Mouse (Mus musculus): ENCODE measurements around the gene Gng7. TPM values are rescaled to one million over a fixed set of nuclear protein-coding genes. Genes with fewer than 3 reads are reported as not detected.

Gng7 gene
- polyA plus RNA-seq, 1 experiment from 2014 or later: 1.1 TPM

- Histone ChIP-seq H3K36me3 (no peaks in the 10 kb centered on the region), H3K27ac (no peak overlapping the region), H3K4me2 (no peak overlapping the region), H3K4me3 (no peak overlapping the region), H3K9ac (no peak overlapping the region), H3K4me1 (replicated peaks) (peaks cover 14% of the 10 kb centered on the region), H3K9me3 (replicated peaks) (no peaks in the 10 kb centered on the region), H3K27me3 (peaks cover 27% of the 10 kb centered on the region)
- WGBS: 50% methylated on average over 7 of the region's 7 CpGs
- no peak for ATAC-seq (replicated peaks; ENCODE audit: insufficient number of reproducible peaks, insufficient read depth, low FRiP score, low read depth)
These were observed 33.1 kb downstream of the Gng7 start for GRCm38 (mm10) chr10:80981564-80982112.

DNA sequence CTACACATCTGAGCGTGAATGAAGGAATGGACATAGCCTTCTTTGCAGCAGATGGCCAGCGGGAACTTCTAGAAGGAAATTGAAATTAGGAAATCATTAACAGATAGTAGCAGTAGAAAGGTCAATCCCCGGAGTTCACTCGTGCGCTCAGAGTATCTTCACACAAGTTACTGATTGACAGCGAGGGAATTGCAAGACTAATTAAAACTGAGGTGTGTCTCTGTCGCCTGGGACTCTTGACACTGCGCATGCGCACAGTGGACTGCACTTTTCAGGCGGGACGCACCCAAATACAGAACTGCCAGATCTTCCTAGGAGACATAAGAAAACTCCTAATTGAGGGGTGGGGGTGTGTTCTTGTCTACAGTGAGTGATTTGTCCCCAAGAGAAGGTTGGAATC is 39.3 kb downstream of the Gng7 start:
- 90% methylated on average over 11 of the region's 11 CpGs for WGBS
- no peak for ATAC-seq (replicated peaks; ENCODE audit: insufficient number of reproducible peaks, insufficient read depth, low FRiP score, low read depth)
- Histone ChIP-seq H3K9me3 (replicated peaks) (no peaks in the 10 kb centered on the region), H3K27me3 (no peaks in the 10 kb centered on the region), H3K9ac (no peak overlapping the region), H3K36me3 (no peaks in the 10 kb centered on the region), H3K27ac (no peak overlapping the region), H3K4me2 (no peak overlapping the region), H3K4me1 (replicated peaks) (peaks cover 25% of the 10 kb centered on the region), H3K4me3 (no peak overlapping the region)

DNA sequence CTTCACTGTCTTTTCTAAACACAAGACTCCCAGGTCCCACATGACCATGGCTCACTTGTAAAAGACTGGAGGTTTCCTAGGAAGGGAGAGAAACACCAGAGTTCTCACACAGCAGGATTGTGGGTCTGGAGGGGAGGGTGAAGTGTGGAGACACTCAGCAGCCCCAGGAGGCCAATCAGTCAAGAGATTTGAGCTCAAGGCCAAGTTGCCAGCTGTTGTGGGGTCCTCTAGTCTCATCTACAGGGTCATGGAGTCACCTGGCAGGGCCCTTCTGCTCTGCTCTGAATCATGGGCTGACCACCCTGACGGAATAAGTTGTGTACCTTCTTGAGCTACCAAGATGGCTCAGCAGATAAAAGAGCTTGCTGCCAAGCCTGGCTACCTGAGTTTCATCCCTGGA is 41.0 kb downstream of the Gng7 start:
- Histone ChIP-seq H3K27ac (no peak overlapping the region), H3K4me1 (replicated peaks) (peaks cover 25% of the 10 kb centered on the region), H3K9me3 (replicated peaks) (no peaks in the 10 kb centered on the region), H3K27me3 (no peaks in the 10 kb centered on the region), H3K4me2 (no peak overlapping the region), H3K4me3 (no peak overlapping the region), H3K36me3 (no peaks in the 10 kb centered on the region), H3K9ac (no peak overlapping the region)
- 81% methylated on average over 1 of the region's 1 CpGs for WGBS
- ATAC-seq (replicated peaks; ENCODE audit: insufficient number of reproducible peaks, insufficient read depth, low FRiP score, low read depth): no peak

GRCm38 (mm10) chr10:80972071-80972987 is 42.4 kb downstream of the Gng7 start:
- ATAC-seq (replicated peaks; ENCODE audit: insufficient number of reproducible peaks, insufficient read depth, low FRiP score, low read depth): no peak; the same call in 1 of the 2 replicates
- Histone ChIP-seq H3K9ac (0 out of 2 replicates have a peak overlapping the region, but pooled peaks have one; percentile 20), H3K4me2 (no peak overlapping the region), H3K27me3 (no peaks in the 10 kb centered on the region), H3K9me3 (replicated peaks) (no peaks in the 10 kb centered on the region), H3K27ac (peak overlapping the region; percentile 48), H3K4me1 (replicated peaks) (peaks cover 26% of the 10 kb centered on the region), H3K4me3 (no peak overlapping the region), H3K36me3 (no peaks in the 10 kb centered on the region)
- 34% methylated on average over 11 of the region's 11 CpGs for WGBS

GRCm38 (mm10) chr10:80971533-80971932 is 43.2 kb downstream of the Gng7 start:
- H3K9ac ChIP-seq: no peak overlapping the region
- peaks cover 33% of the 10 kb centered on the region for H3K4me1 ChIP-seq (replicated peaks)
- H3K27ac ChIP-seq: no peak overlapping the region
- H3K4me2 ChIP-seq: no peak overlapping the region
- no peaks in the 10 kb centered on the region for H3K9me3 ChIP-seq (replicated peaks)
- no peaks in the 10 kb centered on the region for H3K36me3 ChIP-seq
- WGBS: 80% methylated on average over 15 of the region's 15 CpGs
- H3K27me3 ChIP-seq: no peaks in the 10 kb centered on the region
- no peak overlapping the region for H3K4me3 ChIP-seq
- no peak for ATAC-seq (replicated peaks; ENCODE audit: insufficient number of reproducible peaks, insufficient read depth, low FRiP score, low read depth)

DNA sequence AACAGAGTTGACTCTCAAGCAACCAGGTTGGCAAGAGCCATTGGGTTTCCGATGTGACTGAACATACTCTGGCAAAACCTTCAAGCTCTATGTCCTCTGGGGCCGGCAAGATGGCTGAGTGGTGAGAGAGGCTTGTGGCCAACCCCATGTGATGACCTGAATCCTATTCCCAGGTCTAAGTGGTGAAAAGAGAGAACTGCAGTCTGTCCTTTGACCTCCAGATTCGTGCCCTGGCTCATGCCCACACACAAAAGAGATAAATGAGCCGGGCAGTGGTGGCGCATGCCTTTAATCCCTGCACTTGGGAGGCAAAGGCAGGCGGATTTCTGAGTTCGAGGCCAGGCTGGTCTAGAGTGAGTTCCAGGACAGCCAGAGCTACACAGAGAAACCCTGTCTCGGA is 44.6 kb downstream of the Gng7 start:
- H3K36me3 ChIP-seq: no peaks in the 10 kb centered on the region
- no peak overlapping the region for H3K27ac ChIP-seq
- no peak overlapping the region for H3K9ac ChIP-seq
- no peak for ATAC-seq (replicated peaks; ENCODE audit: insufficient number of reproducible peaks, insufficient read depth, low FRiP score, low read depth)
- peaks cover 40% of the 10 kb centered on the region for H3K4me1 ChIP-seq (replicated peaks)
- H3K4me2 ChIP-seq: no peak overlapping the region
- no peak overlapping the region for H3K4me3 ChIP-seq
- no peaks in the 10 kb centered on the region for H3K9me3 ChIP-seq (replicated peaks)
- H3K27me3 ChIP-seq: no peaks in the 10 kb centered on the region
- whole genome bisulfite sequencing: 82% methylated on average over 8 of the region's 8 CpGs

DNA sequence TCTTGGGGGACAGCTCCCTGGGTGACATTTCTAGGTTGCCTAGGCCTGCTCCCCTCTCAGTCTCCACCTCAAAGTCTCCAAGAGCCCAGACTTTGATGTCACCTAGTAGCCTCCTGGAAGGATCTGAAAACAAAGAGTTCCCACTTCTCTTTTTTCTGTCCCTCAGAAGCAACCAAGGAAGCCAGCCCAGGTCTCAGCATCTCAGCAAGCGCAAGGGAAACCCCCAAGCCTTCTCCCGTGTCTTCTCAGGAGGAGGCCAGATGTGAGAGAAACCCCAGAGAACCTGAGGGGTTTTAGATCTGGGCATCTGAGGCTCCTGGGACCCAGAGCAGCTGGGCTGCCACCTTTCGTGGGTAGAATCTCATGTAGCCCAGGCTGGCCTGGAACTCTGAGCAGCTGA is 45.4 kb downstream of the Gng7 start:
- no peak overlapping the region for H3K9ac ChIP-seq
- ATAC-seq (replicated peaks; ENCODE audit: insufficient number of reproducible peaks, insufficient read depth, low FRiP score, low read depth): no peak
- H3K27me3 ChIP-seq: no peaks in the 10 kb centered on the region
- WGBS: 78% methylated on average over 3 of the region's 3 CpGs
- peaks cover 47% of the 10 kb centered on the region for H3K4me1 ChIP-seq (replicated peaks)
- no peak overlapping the region for H3K27ac ChIP-seq
- H3K4me3 ChIP-seq: no peak overlapping the region
- no peaks in the 10 kb centered on the region for H3K9me3 ChIP-seq (replicated peaks)
- H3K4me2 ChIP-seq: no peak overlapping the region
- H3K36me3 ChIP-seq: no peaks in the 10 kb centered on the region

DNA sequence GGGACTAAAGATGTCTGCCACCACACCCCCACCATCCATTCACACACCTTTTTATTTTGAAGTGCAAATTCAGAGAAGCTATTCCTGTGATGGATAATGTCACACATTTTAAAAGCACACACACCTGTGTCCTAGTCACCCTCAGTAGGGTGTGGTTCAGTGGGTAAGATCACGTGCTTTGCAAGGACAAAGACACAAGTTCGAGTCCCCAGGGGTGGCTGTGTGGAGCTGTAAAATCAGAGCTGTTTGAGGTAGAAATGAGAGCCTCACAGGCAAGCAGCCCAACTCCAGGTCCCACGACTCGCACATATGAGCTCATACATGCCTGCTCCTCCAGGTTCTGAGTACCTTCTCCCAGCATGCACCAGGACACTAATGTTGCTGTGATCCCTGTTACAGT is 46.6 kb downstream of the Gng7 start:
- Histone ChIP-seq H3K4me3 (no peak overlapping the region), H3K9me3 (replicated peaks) (no peaks in the 10 kb centered on the region), H3K27ac (no peak overlapping the region), H3K9ac (no peak overlapping the region), H3K4me1 (replicated peaks) (peaks cover 53% of the 10 kb centered on the region), H3K4me2 (no peak overlapping the region), H3K36me3 (no peaks in the 10 kb centered on the region), H3K27me3 (no peaks in the 10 kb centered on the region)
- no peak for ATAC-seq (replicated peaks; ENCODE audit: insufficient number of reproducible peaks, insufficient read depth, low FRiP score, low read depth)
- 85% methylated on average over 4 of the region's 4 CpGs for WGBS

DNA sequence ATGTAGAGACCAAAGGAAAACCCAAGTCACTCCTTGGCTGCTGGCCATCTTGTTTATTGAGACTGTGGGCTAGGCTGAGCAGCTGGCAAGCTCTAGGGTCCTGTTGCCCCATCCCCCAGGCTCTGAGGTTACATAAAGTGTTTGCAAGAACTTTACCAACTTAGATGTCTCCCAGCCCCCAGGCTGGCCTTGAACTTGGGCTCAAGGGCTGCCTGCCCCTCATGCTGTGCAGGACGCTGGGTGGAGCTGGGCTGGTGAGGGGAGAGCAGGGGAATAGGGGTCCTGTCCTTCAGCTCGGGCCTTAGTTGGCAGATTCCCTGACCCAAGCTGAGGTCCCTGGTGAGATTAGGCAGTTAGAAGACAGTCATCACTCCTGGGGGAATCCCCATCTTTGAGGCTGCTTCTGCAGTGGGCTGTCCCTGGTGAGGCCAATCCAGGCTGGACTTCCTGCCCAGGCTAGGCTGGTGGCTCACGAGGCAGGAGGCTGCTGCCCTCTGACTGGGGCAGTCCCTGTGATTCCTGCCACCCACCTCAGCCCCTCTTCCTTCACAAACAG is 47.6 kb downstream of the Gng7 start:
- 51% methylated on average over 3 of the region's 3 CpGs for WGBS
- H3K4me3 ChIP-seq: no peak overlapping the region
- H3K36me3 ChIP-seq: no peaks in the 10 kb centered on the region
- ATAC-seq (replicated peaks; ENCODE audit: insufficient number of reproducible peaks, insufficient read depth, low FRiP score, low read depth): no peak
- H3K9ac ChIP-seq: no peak overlapping the region
- H3K4me1 ChIP-seq (replicated peaks): peaks cover 53% of the 10 kb centered on the region
- no peak overlapping the region for H3K27ac ChIP-seq
- H3K4me2 ChIP-seq: no peak overlapping the region
- no peaks in the 10 kb centered on the region for H3K27me3 ChIP-seq
- no peaks in the 10 kb centered on the region for H3K9me3 ChIP-seq (replicated peaks)

GRCm38 (mm10) chr10:80966296-80966695 is 48.4 kb downstream of the Gng7 start:
- Histone ChIP-seq H3K4me3 (no peak overlapping the region), H3K4me2 (no peak overlapping the region), H3K9me3 (replicated peaks) (no peaks in the 10 kb centered on the region), H3K9ac (no peak overlapping the region), H3K27ac (no peak overlapping the region), H3K36me3 (no peaks in the 10 kb centered on the region), H3K27me3 (no peaks in the 10 kb centered on the region), H3K4me1 (replicated peaks) (peaks cover 53% of the 10 kb centered on the region)
- 27% methylated on average over 12 of the region's 12 CpGs for WGBS
- no peak for ATAC-seq (replicated peaks; ENCODE audit: insufficient number of reproducible peaks, insufficient read depth, low FRiP score, low read depth)

GRCm38 (mm10) chr10:80963031-80963975 is 51.4 kb downstream of the Gng7 start:
- 29% methylated on average over 12 of the region's 12 CpGs for WGBS
- Histone ChIP-seq H3K9me3 (replicated peaks) (no peaks in the 10 kb centered on the region), H3K9ac (peak overlapping the region; percentile 27; the same call in 1 of the 2 replicates), H3K4me3 (no peak overlapping the region), H3K36me3 (no peaks in the 10 kb centered on the region), H3K27ac (peak overlapping the region; percentile 92), H3K4me1 (replicated peaks) (peaks cover 65% of the 10 kb centered on the region), H3K4me2 (no peak overlapping the region), H3K27me3 (no peaks in the 10 kb centered on the region)
- ATAC-seq (replicated peaks; ENCODE audit: insufficient number of reproducible peaks, insufficient read depth, low FRiP score, low read depth): peak; percentile 27; the same call in 1 of the 2 replicates
